Mouse (Mus musculus): ENCODE results near the gene Gm21828. TPM values are rescaled to one million over a fixed set of nuclear protein-coding genes. Genes with fewer than 3 reads are reported as not detected.

Gene Gm21828
- polyA plus RNA-seq (2014; fragmentation: Illumina TruSeq; extraction: RNeasy Lipid Tissue Mini Kit (QIAGEN cat#74804); ENCODE audit: low read depth, low replicate concordance), result not detected

GRCm38 (mm10) chrY:13223828-13224227 lies at the start of gene Gm21828:
Gene Gm21828, minus strand, starts transcription at chrY:13223928.

DNA sequence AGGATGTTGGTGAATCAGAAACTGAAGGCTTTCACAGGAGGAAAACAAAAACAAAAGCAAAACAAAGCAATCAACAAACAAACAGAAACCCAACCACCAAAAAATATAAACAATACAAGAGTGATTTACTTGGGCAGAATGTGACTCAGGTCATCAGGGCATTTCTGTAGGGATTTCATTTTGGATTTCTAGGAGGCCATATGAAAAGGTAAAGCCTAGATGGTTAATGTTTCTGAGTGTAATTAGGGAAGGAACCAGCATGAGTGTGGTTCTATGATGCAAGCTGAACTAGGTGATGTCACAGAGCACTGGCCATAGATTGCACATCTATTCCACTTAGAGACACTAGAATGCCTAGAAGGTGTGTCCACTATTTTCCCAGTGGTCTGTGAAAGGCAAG lies 28.4 kb upstream of the Gm21828 start, which contains the start of the genes Gm21440 and Gm21454:
TSS of gene Gm21440 (plus strand) at position 301 of the 400 bp plus-strand sequence.
TSS of gene Gm21454 (plus strand) at position 352 of the 400 bp plus-strand sequence.

Other genes with a start within 250 kb of the Gm21828 start
- not detected for gene Gm20807, start 181.0 kb downstream of the Gm21828 start, polyA plus RNA-seq (2014; fragmentation: Illumina TruSeq; extraction: RNeasy Lipid Tissue Mini Kit (QIAGEN cat#74804); ENCODE audit: low read depth, low replicate concordance)
- gene Gm21891, start 90.4 kb downstream of the Gm21828 start, polyA plus RNA-seq (2014; fragmentation: Illumina TruSeq; extraction: RNeasy Lipid Tissue Mini Kit (QIAGEN cat#74804); ENCODE audit: low read depth, low replicate concordance), result not detected
- not detected for gene Gm21425, start 62.0 kb downstream of the Gm21828 start, polyA plus RNA-seq (2014; fragmentation: Illumina TruSeq; extraction: RNeasy Lipid Tissue Mini Kit (QIAGEN cat#74804); ENCODE audit: low read depth, low replicate concordance)
- not detected for gene Gm21440, start 28.5 kb upstream of the Gm21828 start, polyA plus RNA-seq (2014; fragmentation: Illumina TruSeq; extraction: RNeasy Lipid Tissue Mini Kit (QIAGEN cat#74804); ENCODE audit: low read depth, low replicate concordance)
- not detected for gene Gm21454, start 28.5 kb upstream of the Gm21828 start, polyA plus RNA-seq (2014; fragmentation: Illumina TruSeq; extraction: RNeasy Lipid Tissue Mini Kit (QIAGEN cat#74804); ENCODE audit: low read depth, low replicate concordance)
- gene Gm21725, start 125.1 kb upstream of the Gm21828 start, polyA plus RNA-seq (2014; fragmentation: Illumina TruSeq; extraction: RNeasy Lipid Tissue Mini Kit (QIAGEN cat#74804); ENCODE audit: low read depth, low replicate concordance), result not detected
- not detected for gene Gm21866, start 241.7 kb upstream of the Gm21828 start, polyA plus RNA-seq (2014; fragmentation: Illumina TruSeq; extraction: RNeasy Lipid Tissue Mini Kit (QIAGEN cat#74804); ENCODE audit: low read depth, low replicate concordance)

Measured in heart, adult 10 weeks (tissue).